Mouse (Mus musculus) limb, embryonic 12.5 days (tissue): ENCODE results near the gene Kazn. TPM values are rescaled to one million over a fixed set of nuclear protein-coding genes. Genes with fewer than 3 reads are reported as not detected.

Experiments
- ATAC-seq: fragments of 200-750 bp; cut with Nextera tagmentation; 2 replicates; pipeline ENCODE4 v1.8.0; 2017; ENCODE audit warnings: low read depth, moderate TSS enrichment; ENCODE audit not compliant: insufficient number of reproducible peaks, insufficient read depth, low FRiP score, low TSS enrichment
- H3K27ac ChIP-seq: fragments of 300-500 bp; sonication (generic); 2 replicates; pipeline ENCODE4 v1.5.1; 2016; ENCODE audit warnings: mild to moderate bottlenecking, moderate library complexity
- H3K27me3 ChIP-seq: fragments of 300-500 bp; sonication (generic); 2 replicates; pipeline ENCODE4 v1.6.1; 2016; ENCODE audit warnings: mild to moderate bottlenecking, moderate library complexity
- H3K36me3 ChIP-seq: fragments of 300-500 bp; sonication (generic); 2 replicates; pipeline ENCODE4 v1.6.1; 2016; ENCODE audit warnings: mild to moderate bottlenecking, moderate library complexity
- H3K4me1 ChIP-seq: fragments of 300-500 bp; sonication (generic); replicated peaks from 2 replicates; pipeline ENCODE4 v1.6.1; 2016
- H3K4me2 ChIP-seq: fragments of 300-500 bp; sonication (generic); 2 replicates; pipeline ENCODE4 v1.6.1; 2016; ENCODE audit warnings: mild to moderate bottlenecking, moderate library complexity
- H3K4me3 ChIP-seq: fragments of 300-500 bp; sonication (generic); replicated peaks from 2 replicates; pipeline ENCODE4 v1.5.1; 2016; ENCODE audit warnings: mild to moderate bottlenecking
- H3K9ac ChIP-seq: fragments of 300-500 bp; sonication (generic); replicated peaks from 2 replicates; pipeline ENCODE4 v1.6.1; 2016; ENCODE audit warnings: mild to moderate bottlenecking, moderate library complexity
- H3K9me3 ChIP-seq: fragments of 300-500 bp; sonication (generic); 2 replicates; pipeline ENCODE4 v1.6.1; 2016; ENCODE audit warnings: mild to moderate bottlenecking, moderate library complexity
- WGBS: fragments of 180-500 bp; shearing (Covaris S2); methylation state at CpG from one replicate; pipeline ENCODE4 v1.1.7; 2016; 5-methylcytosine and 5-hydroxymethylcytosine counted together
- polyA plus RNA-seq: library from polyadenylated mRNA; unstranded; fragments of >200 nt; fragmentation: Nextera tagmentation; extraction: Ambion mirVana; gene quantifications from 2 replicates; pipeline ENCODE4 v1.2.1, GENCODE M21; 2016

Kazn gene
- polyA plus RNA-seq, 1 experiment from 2014 or later, result 13.7 TPM

DNA sequence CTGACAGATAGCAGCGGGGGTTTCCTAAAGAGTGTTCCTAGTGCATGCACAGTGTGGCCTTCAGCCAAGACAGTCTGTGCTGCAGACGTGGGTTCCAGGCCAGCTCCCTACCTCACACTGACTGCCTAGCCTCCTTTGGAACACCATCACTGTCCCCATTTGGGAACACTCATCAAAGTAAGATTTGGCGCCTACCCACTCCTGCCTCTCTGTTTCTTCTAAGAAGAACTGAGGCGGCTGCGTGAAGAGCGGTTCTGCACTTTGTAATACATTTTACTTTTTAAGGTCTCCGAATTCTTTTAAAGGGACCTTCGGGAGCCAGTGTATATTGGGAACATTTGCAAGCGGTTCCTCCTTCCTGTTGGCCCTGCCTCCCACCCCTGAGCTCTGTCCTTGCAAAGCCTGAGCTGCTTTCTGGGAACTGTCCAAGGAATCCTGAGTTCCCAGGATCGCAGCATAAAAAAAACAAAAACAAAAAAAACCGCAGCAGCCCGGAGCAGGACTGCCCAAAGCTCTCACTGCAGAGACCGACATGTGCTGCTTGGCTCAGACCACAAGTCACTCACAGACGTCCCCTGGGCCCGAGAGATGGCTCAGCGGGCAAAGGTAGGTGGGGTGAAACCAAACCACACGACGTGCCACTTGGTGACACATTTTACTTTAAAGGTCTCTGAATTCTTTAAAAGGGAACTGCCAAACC lies 161.5 kb downstream of the Kazn start:
- Histone ChIP-seq H3K4me3 (no peak overlapping the region), H3K4me2 (peak overlapping the region; percentile 20; the same call in 1 of the 2 replicates), H3K4me1 (peaks cover 67% of the 10 kb centered on the region), H3K36me3 (no peaks in the 10 kb centered on the region), H3K9me3 (no peaks in the 10 kb centered on the region), H3K9ac (no peak overlapping the region), H3K27me3 (peaks cover 2% of the 10 kb centered on the region; the same call in 1 of the 2 replicates), H3K27ac (peak overlapping the region; percentile 12; the same call in 1 of the 2 replicates)
- WGBS, result 40% methylated on average over 18 of the region's 18 CpGs
- no peak for ATAC-seq

DNA sequence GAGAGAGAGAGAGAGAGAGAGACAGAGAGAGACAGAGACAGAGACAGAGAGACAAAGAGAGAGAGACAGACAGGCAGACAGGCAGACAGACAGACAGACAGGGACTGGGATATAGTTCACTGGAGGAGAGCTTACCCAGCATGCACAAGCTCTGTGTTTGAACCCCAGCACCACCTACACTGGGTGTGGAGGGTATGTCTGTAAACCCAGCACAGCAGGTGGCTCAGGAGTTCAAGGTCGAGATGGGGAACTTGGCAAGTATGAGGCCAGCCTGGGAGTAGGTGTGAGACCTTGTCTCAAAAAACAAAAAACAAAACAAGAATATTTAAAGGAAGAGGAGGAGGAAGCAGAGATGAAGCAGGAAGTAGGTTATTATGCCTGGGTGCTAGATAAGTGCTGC lies 162.3 kb downstream of the Kazn start:
- Histone ChIP-seq H3K27ac (no peak overlapping the region), H3K9ac (no peak overlapping the region), H3K4me3 (no peak overlapping the region), H3K27me3 (no peaks in the 10 kb centered on the region), H3K36me3 (no peaks in the 10 kb centered on the region), H3K4me2 (no peak overlapping the region), H3K4me1 (peaks cover 68% of the 10 kb centered on the region), H3K9me3 (no peaks in the 10 kb centered on the region)
- WGBS, result 52% methylated on average over 1 of the region's 1 CpGs
- no peak for ATAC-seq

GRCm38 (mm10) chr4:142075931-142076330 lies 163.3 kb downstream of the Kazn start:
- Histone ChIP-seq H3K9ac (no peak overlapping the region), H3K9me3 (no peaks in the 10 kb centered on the region), H3K4me1 (peaks cover 68% of the 10 kb centered on the region), H3K27ac (no peak overlapping the region), H3K27me3 (no peaks in the 10 kb centered on the region), H3K4me2 (no peak overlapping the region), H3K4me3 (no peak overlapping the region), H3K36me3 (no peaks in the 10 kb centered on the region)
- 82% methylated on average over 11 of the region's 11 CpGs for WGBS
- ATAC-seq, result no peak

DNA sequence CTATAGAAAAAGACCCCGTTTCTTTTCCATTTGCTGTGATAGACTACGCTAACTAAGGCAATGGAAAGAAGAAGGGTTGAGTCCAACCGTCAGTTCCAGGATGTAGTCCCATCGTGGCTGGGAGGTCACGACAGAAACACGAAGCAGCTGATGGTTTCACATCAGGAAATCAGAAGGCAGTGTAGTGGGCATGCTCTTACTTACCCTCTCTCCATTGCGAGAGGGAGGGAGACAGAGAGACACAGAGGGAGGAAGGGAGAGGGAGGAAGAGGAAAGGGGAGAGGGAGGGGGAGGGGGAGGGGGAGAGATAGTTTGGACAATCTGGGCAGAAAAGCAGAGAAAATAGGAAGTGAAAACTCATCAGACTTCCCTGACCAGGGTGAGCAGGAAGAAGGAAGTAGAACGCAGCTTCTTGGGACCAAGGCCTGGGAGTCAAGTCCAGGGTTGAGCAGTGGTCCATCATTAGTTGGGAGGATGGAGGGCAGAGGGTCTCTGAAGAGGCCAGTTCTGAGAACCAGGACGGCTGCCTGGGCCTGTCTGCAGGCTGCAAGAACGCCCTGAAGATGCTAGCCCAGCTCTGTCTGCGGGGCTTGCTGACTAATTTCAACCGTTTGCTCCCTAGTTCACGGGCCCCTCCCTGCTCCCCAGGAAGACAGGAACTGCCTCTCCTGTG lies 165.0 kb downstream of the Kazn start:
- Histone ChIP-seq H3K4me3 (no peak overlapping the region), H3K36me3 (no peaks in the 10 kb centered on the region), H3K27me3 (0 out of 2 replicates have a peak, but pooled peaks cover 4% of the 10 kb centered on the region), H3K4me1 (peaks cover 67% of the 10 kb centered on the region), H3K27ac (no peak overlapping the region), H3K9ac (no peak overlapping the region), H3K9me3 (no peaks in the 10 kb centered on the region), H3K4me2 (no peak overlapping the region)
- 58% methylated on average over 13 of the region's 13 CpGs for WGBS
- ATAC-seq, result no peak

- Histone ChIP-seq H3K27me3 (peaks cover 12% of the 10 kb centered on the region; the same call in 1 of the 2 replicates), H3K4me3 (no peak overlapping the region), H3K36me3 (no peaks in the 10 kb centered on the region), H3K4me2 (peak overlapping the region; percentile 22), H3K27ac (peak overlapping the region; percentile 70), H3K4me1 (peaks cover 80% of the 10 kb centered on the region), H3K9ac (no peak overlapping the region), H3K9me3 (no peaks in the 10 kb centered on the region)
- WGBS, result 7% methylated on average over 18 of the region's 18 CpGs
- ATAC-seq, result peak; percentile 69; the same call in 1 of the 2 replicates
Observed at GRCm38 (mm10) chr4:142071243-142071991, 167.8 kb downstream of the Kazn start.

GRCm38 (mm10) chr4:142070840-142071239 lies 168.4 kb downstream of the Kazn start:
- H3K27me3 ChIP-seq, result peaks cover 12% of the 10 kb centered on the region; the same call in 1 of the 2 replicates
- H3K4me1 ChIP-seq, result peaks cover 86% of the 10 kb centered on the region
- no peak overlapping the region for H3K9ac ChIP-seq
- peak overlapping the region; percentile 6 for H3K4me2 ChIP-seq
- no peak overlapping the region for H3K4me3 ChIP-seq
- peak overlapping the region; percentile 60 for H3K27ac ChIP-seq
- H3K9me3 ChIP-seq, result no peaks in the 10 kb centered on the region
- 7% methylated on average over 8 of the region's 8 CpGs for WGBS
- ATAC-seq, result no peak
- H3K36me3 ChIP-seq, result no peaks in the 10 kb centered on the region

- Histone ChIP-seq H3K27me3 (peaks cover 12% of the 10 kb centered on the region; the same call in 1 of the 2 replicates), H3K4me3 (no peak overlapping the region), H3K36me3 (no peaks in the 10 kb centered on the region), H3K9ac (no peak overlapping the region), H3K4me1 (peaks cover 83% of the 10 kb centered on the region), H3K4me2 (no peak overlapping the region), H3K9me3 (no peaks in the 10 kb centered on the region), H3K27ac (no peak overlapping the region)
- ATAC-seq, result no peak
- 48% methylated on average over 18 of the region's 18 CpGs for WGBS
Observed at GRCm38 (mm10) chr4:142068899-142069812, 170.0 kb downstream of the Kazn start.

DNA sequence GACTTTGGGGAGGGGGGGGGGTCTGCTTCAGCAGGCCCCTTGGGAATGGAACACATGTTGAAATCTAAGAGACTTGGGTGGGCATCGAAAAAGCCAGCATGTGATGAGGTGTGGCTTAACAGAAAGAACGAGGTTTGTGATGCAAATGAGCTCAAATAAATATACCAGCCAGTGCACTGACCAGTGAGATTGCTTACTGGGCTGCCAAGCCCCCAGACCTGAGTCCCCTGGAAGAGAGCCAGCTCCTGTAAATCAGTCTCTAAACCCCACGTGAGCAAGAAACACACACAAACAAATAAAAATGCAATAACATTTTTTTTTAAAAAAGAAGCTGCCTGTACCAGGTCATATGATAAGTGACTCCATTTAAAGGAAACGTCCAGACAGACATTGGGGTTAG lies 172.6 kb downstream of the Kazn start:
- Histone ChIP-seq H3K4me3 (no peak overlapping the region), H3K36me3 (no peaks in the 10 kb centered on the region), H3K27ac (no peak overlapping the region), H3K4me1 (peaks cover 74% of the 10 kb centered on the region), H3K27me3 (peaks cover 12% of the 10 kb centered on the region; the same call in 1 of the 2 replicates), H3K9ac (no peak overlapping the region), H3K9me3 (no peaks in the 10 kb centered on the region), H3K4me2 (no peak overlapping the region)
- WGBS, result 34% methylated on average over 4 of the region's 4 CpGs
- no peak for ATAC-seq

DNA sequence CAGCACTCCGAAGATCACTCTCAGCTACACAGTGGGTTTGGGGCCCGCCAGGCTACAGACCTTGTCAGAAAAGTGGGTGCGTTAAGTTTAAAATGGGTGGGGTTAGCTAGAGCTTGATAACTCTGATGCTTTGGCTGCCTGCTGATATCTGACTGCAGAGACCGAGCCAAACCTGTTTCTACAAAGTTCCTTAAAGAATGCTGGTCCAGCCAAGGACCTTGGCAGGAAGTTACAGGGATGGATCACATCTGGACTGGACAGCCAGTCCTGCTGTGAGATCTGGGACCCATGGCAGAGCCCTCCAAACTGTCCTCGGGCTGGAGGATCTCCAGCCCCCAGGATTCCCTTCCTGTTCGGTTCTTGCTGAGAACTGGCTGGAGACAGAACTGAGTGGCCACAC lies 173.4 kb downstream of the Kazn start:
- Histone ChIP-seq H3K9me3 (no peaks in the 10 kb centered on the region), H3K27ac (no peak overlapping the region), H3K4me1 (peaks cover 74% of the 10 kb centered on the region), H3K27me3 (peaks cover 12% of the 10 kb centered on the region; the same call in 1 of the 2 replicates), H3K9ac (no peak overlapping the region), H3K36me3 (no peaks in the 10 kb centered on the region), H3K4me2 (no peak overlapping the region), H3K4me3 (no peak overlapping the region)
- no peak for ATAC-seq
- 63% methylated on average over 6 of the region's 6 CpGs for WGBS

GRCm38 (mm10) chr4:142065270-142065669 lies 173.9 kb downstream of the Kazn start:
- H3K4me2 ChIP-seq, result no peak overlapping the region
- no peak for ATAC-seq
- no peak overlapping the region for H3K4me3 ChIP-seq
- H3K27ac ChIP-seq, result no peak overlapping the region
- H3K9ac ChIP-seq, result no peak overlapping the region
- no peaks in the 10 kb centered on the region for H3K9me3 ChIP-seq
- no peaks in the 10 kb centered on the region for H3K36me3 ChIP-seq
- H3K4me1 ChIP-seq, result peaks cover 74% of the 10 kb centered on the region
- WGBS, result 52% methylated on average over 8 of the region's 8 CpGs
- H3K27me3 ChIP-seq, result peaks cover 12% of the 10 kb centered on the region; the same call in 1 of the 2 replicates
